Mouse (Mus musculus): ENCODE measurements around the gene Dtx1.

Gene Dtx1

DNA sequence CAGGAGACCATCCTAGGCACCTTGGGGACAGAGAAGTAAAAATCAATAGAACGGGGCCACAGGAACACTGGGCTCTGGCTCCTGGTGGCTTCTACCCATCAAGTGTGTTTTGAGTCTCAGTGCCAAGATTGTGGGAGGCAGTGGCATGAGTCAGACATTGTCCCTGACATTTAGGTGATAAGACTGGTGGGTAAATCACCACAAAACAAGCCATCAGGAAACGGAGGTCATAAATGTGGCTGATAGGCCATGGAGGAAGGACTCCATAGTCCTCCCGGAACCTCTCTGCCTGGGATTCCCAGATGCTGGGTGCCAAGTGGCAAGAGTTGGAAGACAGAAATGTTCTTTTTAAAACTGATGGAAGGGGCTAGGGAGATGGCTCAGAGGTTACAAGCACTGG lies 67.5 kb downstream of the Dtx1 start:
- in situ Hi-C loops (cut with MboI, MseI): no loop called here

DNA sequence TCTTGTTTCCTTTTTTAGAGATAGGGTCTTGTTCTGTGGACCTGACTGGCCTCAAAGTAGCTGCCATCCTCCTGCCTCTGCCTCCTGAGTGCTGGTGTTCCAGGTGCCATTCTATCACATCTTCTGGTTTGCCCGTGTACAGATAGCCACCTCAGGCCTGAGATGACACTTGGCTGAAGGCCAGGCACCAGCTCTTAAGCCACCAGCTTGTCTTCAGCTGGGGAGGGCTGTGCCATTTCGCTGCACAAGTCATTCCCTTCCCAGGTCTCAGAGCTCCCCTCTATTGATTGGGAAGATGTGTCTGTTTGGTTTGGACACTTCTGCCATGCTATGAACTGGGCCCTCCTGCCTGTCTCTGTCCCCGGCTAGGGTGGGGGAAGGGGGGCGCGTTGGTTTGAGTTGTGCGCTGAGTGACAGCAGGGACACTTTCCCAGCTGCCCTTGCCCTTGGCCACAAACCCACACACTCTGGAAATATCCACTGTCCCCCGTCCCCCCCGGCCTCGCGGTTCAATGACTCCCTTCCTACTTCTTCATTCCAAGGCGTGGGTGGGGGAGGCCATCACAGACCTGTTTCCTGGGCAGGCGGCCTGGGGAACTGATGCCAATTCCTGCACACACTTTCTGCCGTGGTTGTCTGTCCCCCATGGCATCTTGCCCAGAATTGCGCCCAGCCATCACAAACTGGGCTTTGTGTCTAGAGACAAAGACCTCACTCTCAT lies 68.2 kb downstream of the Dtx1 start:
- in situ Hi-C loops (cut with MboI, MseI): no loop called here

GRCm38 (mm10) chr5:120640094-120640493 lies 71.6 kb downstream of the Dtx1 start:
- in situ Hi-C loops (cut with MboI, MseI): no loop called here

GRCm38 (mm10) chr5:120635633-120636032 lies 76.1 kb downstream of the Dtx1 start:
- in situ Hi-C loops (cut with MboI, MseI): no loop called here

GRCm38 (mm10) chr5:120634860-120635259 lies 76.9 kb downstream of the Dtx1 start:
- in situ Hi-C loops (cut with MboI, MseI): no loop called here

DNA sequence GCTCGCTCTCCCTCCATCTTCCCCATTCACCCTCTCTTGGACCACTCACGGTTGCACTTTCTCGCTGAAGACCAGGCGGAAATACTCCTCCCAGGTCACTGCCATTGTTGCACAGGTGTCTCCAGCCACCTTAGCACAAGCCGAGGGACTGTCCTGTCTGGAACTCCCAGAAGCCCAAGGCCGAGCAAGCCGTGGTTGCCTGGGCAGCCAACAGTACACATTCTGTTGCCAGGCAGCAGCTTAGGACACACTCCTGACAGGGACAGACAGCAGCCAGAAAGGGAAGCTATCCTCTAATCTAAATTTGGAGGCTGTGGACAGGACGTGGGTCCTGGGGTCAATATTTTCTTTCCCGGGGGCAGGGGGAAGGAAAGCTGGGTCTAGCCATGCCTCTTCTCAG lies 77.6 kb downstream of the Dtx1 start, which contains the start of gene Cfap73:
Gene Cfap73, minus strand, starts transcription at position 105 of the 400 bp plus-strand sequence.
- in situ Hi-C loops (cut with MboI, MseI): no loop called here

DNA sequence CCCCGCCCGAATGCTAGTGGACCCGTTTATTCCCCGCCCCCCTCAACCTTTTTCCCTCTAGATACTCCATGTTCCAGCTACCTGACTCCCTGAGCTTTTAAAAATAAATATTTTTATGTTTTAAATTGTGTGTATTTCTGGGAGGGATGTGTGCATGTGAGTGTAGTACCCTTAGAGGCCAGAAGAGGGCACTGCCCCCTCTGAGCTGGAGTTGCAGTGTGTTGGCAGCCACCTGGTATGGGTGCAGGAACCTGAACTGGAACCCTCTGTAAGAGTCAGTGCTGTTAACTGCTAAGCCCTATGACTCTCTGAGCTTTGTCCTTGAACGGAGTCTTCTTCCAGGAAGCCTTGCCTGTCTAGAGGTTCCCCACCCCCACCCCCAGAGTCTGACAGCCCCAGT lies 79.8 kb downstream of the Dtx1 start:
- in situ Hi-C loops (cut with MboI, MseI): no loop called here

DNA sequence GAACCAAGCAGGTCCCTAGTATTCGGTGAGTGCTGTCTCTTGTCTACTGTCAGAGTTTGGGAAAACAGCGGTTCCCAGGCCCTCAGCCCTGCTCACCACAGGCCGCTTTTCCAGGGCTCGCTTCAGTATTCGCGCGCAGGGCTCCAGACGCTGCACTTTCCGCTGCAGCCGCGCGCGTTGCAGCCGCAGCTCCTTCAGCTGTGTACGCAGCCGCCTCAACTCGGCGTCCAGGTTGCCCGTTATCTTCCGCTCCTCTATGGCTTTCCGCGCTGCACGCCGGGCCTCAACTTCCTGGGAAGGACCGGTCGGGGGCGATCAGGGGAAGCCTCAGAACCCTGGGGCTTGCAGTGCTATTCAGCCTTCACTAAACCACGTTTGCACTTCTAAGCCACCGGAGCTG lies 80.6 kb downstream of the Dtx1 start:
- in situ Hi-C loops (cut with MboI, MseI): no loop called here
